In the genomic region with DNA sequence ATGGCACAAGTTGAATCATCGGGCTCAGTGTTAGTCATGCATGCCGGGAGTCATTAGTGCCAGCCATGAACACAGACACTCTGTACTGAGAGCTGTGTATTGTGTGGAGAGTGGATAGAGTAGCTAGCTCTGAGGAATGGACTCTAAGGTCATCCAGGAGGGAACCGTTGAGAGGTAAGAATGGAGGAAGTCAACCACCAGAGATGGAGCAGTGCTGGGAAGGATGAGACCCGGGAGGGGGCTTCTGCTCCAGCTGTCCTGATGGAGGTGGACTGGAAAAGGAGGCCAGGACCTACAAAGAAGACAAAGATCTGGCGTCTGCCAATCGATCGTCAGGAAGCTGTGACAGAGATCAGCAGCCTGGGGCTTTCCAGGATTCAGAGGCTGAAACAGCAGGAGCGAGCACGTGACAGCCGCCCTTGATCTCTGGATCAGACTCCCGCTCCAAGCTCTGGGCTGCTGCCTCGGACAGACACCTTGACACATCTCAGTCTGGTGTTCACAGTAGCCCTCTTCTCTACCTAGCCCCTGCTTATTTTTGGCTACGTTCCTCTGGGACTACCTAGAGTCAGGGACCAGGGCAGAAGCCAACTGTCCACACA, we compare ENCODE assay signal across 29 mouse cellular contexts. TPM values are rescaled to one million over a fixed set of nuclear protein-coding genes. Genes with fewer than 3 reads are reported as not detected.
DNase-seq lines count a peak whose midpoint lies in the region; ATAC-seq and TF ChIP-seq lines count a peak whose summit lies in the region.
"Had no signal": no experiment of that assay in that cellular context is flagged by ENCODE, and none has a peak within 500 bp of the region (broad histone marks: within the 10 kb centered on the region; RNA-seq: fewer than 3 reads in every experiment).

No protein-coding gene starts in this region.

- no peaks in the 10 kb centered on the region for H3K36me3 ChIP-seq in heart, postnatal 0 days (replicated peaks; ENCODE audit: control insufficient read depth, insufficient read depth, low read length)
- H3K36me3 ChIP-seq in liver, embryonic 13.5 days = no peaks in the 10 kb centered on the region
- no peaks in the 10 kb centered on the region for H3K36me3 ChIP-seq in liver, postnatal 0 days (replicated peaks; ENCODE audit: insufficient read depth, low read length)
- H3K36me3 ChIP-seq: embryonic facial prominence, embryonic 15.5 days; forebrain, embryonic 10.5 days; G1E; heart, embryonic 12.5 days; hindbrain, embryonic 12.5 days had no signal

- no peak overlapping the region for H3K27ac ChIP-seq in heart, postnatal 0 days (ENCODE audit: low read depth)
- peak overlapping the region; percentile 10; the same call in 1 of the 2 replicates for H3K27ac ChIP-seq in liver, embryonic 13.5 days
- H3K27ac ChIP-seq in liver, postnatal 0 days (ENCODE audit: low read depth) = no peak overlapping the region
- H3K27ac ChIP-seq: embryonic facial prominence, embryonic 15.5 days; forebrain, embryonic 10.5 days; gastrocnemius, adult 2 months; hindbrain, embryonic 12.5 days had no signal

- no peaks in the 10 kb centered on the region for H3K9me3 ChIP-seq in heart, postnatal 0 days (replicated peaks; ENCODE audit: control insufficient read depth, low read length)
- no peaks in the 10 kb centered on the region for H3K9me3 ChIP-seq in liver, embryonic 13.5 days (replicated peaks)
- no peaks in the 10 kb centered on the region for H3K9me3 ChIP-seq in liver, postnatal 0 days (ENCODE audit: low read length)
- H3K9me3 ChIP-seq: embryonic facial prominence, embryonic 15.5 days; forebrain, embryonic 10.5 days; G1E; heart, embryonic 12.5 days; hindbrain, embryonic 12.5 days had no signal

- H3K9ac ChIP-seq in heart, postnatal 0 days (replicated peaks; ENCODE audit: low read depth, low read length) = no peak overlapping the region
- peak overlapping the region; percentile 8; the same call in 1 of the 2 replicates for H3K9ac ChIP-seq in liver, embryonic 13.5 days
- H3K9ac ChIP-seq in liver, postnatal 0 days (replicated peaks) = no peak overlapping the region
- H3K9ac ChIP-seq: embryonic facial prominence, embryonic 15.5 days; heart, embryonic 12.5 days; hindbrain, embryonic 12.5 days had no signal

- peak; percentile 36 to 76 for DNase-seq in adrenal gland, adult (ENCODE audit: inconsistent age in 2 of 2, low spot score in 1 of 2)
- DNase-seq in adrenal gland, postnatal 4 days (ENCODE audit: low spot score in 2 of 2) = no peak
- no peak for DNase-seq in heart, postnatal 0 days (ENCODE audit: low spot score)
- no peak for DNase-seq in heart, postnatal 10 days
- DNase-seq in liver, embryonic 13.5 days = no peak
- no peak for DNase-seq in liver, postnatal 0 days
- DNase-seq in spleen, adult 12 weeks (ENCODE audit: low spot score) = peak; percentile 0
- no peak for DNase-seq in spleen, adult 18-20 months
- DNase-seq: adrenal gland, postnatal 10 days; B cell, adult 2 months; cerebellum, adult 11 months; cerebellum, adult 8-10 months; cerebellum, postnatal 14 days; embryo, embryonic 11 days; gastrocnemius, adult 2 months; gastrocnemius, postnatal 25 days; heart, postnatal 4 days had no signal

- no peak for TF ChIP-seq CTCF in heart, postnatal 0 days (IDR thresholded peaks at IDR 0.05; ENCODE audit: low read depth)
- no peak for TF ChIP-seq CTCF in liver, postnatal 0 days (IDR thresholded peaks at IDR 0.05; ENCODE audit: low read depth)

- no peak for TF ChIP-seq EP300 in heart, postnatal 0 days (IDR thresholded peaks at IDR 0.05; ENCODE audit: low read depth)
- TF ChIP-seq EP300 in liver, postnatal 0 days (IDR thresholded peaks at IDR 0.05; ENCODE audit: low read depth) = no peak

- WGBS in heart, postnatal 0 days = 38% methylated on average over 13 of the region's 13 CpGs
- 67% methylated on average over 13 of the region's 13 CpGs for WGBS in liver, embryonic 13.5 days (ENCODE audit: insufficient replicate concordance)
- 67% methylated on average over 13 of the region's 13 CpGs for WGBS in liver, postnatal 0 days (ENCODE audit: insufficient replicate concordance)

- H3K27me3 ChIP-seq in heart, postnatal 0 days (ENCODE audit: control insufficient read depth, insufficient read depth, low read length) = no peaks in the 10 kb centered on the region
- H3K27me3 ChIP-seq in liver, embryonic 13.5 days = 0 out of 2 replicates have a peak, but pooled peaks cover 3% of the 10 kb centered on the region
- H3K27me3 ChIP-seq in liver, postnatal 0 days (ENCODE audit: insufficient read depth, low read length) = no peaks in the 10 kb centered on the region
- H3K27me3 ChIP-seq: embryonic facial prominence, embryonic 15.5 days; hindbrain, embryonic 12.5 days had no signal

- peaks cover 4% of the 10 kb centered on the region for H3K4me1 ChIP-seq in heart, postnatal 0 days (ENCODE audit: control insufficient read depth, insufficient read depth)
- H3K4me1 ChIP-seq in liver, embryonic 13.5 days (replicated peaks) = peaks cover 43% of the 10 kb centered on the region
- peaks cover 27% of the 10 kb centered on the region for H3K4me1 ChIP-seq in liver, postnatal 0 days (ENCODE audit: insufficient read depth)

- ATAC-seq in heart, postnatal 0 days (ENCODE audit: insufficient read depth, low read depth) = 0 out of 2 replicates have a peak, but pooled peaks have one; percentile 20
- no peak for ATAC-seq in liver, embryonic 13.5 days (ENCODE audit: low read depth)
- ATAC-seq in liver, postnatal 0 days = no peak
- ATAC-seq: CD4-positive, CD25-positive, alpha-beta regulatory T cell, adult 4 months; forebrain, embryonic 14.5 days; hindbrain, embryonic 16.5 days had no signal

- H3K4me3 ChIP-seq in heart, postnatal 0 days (ENCODE audit: low read depth, low read length) = no peak overlapping the region
- H3K4me3 ChIP-seq in liver, embryonic 13.5 days (replicated peaks) = no peak overlapping the region
- H3K4me3 ChIP-seq in liver, postnatal 0 days (ENCODE audit: low read depth, low read length) = no peak overlapping the region
- H3K4me3 ChIP-seq: embryonic facial prominence, embryonic 15.5 days; erythroblast, embryonic 14.5 days; forebrain, embryonic 10.5 days; gastrocnemius, adult 2 months; heart, embryonic 12.5 days; hindbrain, embryonic 12.5 days had no signal

- H3K4me2 ChIP-seq in heart, postnatal 0 days (ENCODE audit: low read depth, low read length) = no peak overlapping the region
- H3K4me2 ChIP-seq in liver, embryonic 13.5 days = no peak overlapping the region
- no peak overlapping the region for H3K4me2 ChIP-seq in liver, postnatal 0 days (ENCODE audit: low read depth, low read length)
- H3K4me2 ChIP-seq: embryonic facial prominence, embryonic 15.5 days; heart, embryonic 12.5 days; hindbrain, embryonic 12.5 days had no signal

- intact Hi-C loops in heart, postnatal 10 days (cut with DNase I) = no loop called here

RNA-seq across cellular contexts. Expression of gene Tnfrsf14, which starts 5.0 kb away (rescaled TPM):
- 10 to 100 TPM; 10.6 to 13.2 TPM for total RNA-seq in adrenal gland, postnatal 4 days (2021)
- total RNA-seq in heart, postnatal 0 days (2014; rRNA removed; ENCODE audit: low replicate concordance) = 2.7 and 40.9 TPM in 2 replicates
- 0.30 and 0.40 TPM in 2 replicates for polyA plus RNA-seq in heart, postnatal 0 days (2015; fragmentation: Nextera tagmentation; extraction: Ambion mirVana)
- 1 to 10 TPM; 4.1 to 5.7 TPM for total RNA-seq in heart, postnatal 10 days (2021)
- 49.5 and 51.7 TPM in 2 replicates for polyA plus RNA-seq in liver, embryonic 13.5 days (2015; fragmentation: Nextera tagmentation; extraction: Ambion mirVana)
- polyA plus RNA-seq in liver, postnatal 0 days (2015; fragmentation: Nextera tagmentation; extraction: Ambion mirVana) = 17.2 and 20.0 TPM in 2 replicates
- polyA plus RNA-seq: forebrain, embryonic 14.5 days had no signal

RNA-seq across cellular contexts. Expression of gene Hes5, which starts 27.3 kb away (rescaled TPM):
- 1 to 10 TPM in 1 of 2 experiments, under 1 TPM in 1; 0.96 to 2.2 TPM for total RNA-seq in adrenal gland, postnatal 4 days (2021)
- not detected in 2 replicates for total RNA-seq in heart, postnatal 0 days (2014; rRNA removed; ENCODE audit: low replicate concordance)
- not detected in 2 replicates for polyA plus RNA-seq in heart, postnatal 0 days (2015; fragmentation: Nextera tagmentation; extraction: Ambion mirVana)
- not detected for total RNA-seq in heart, postnatal 10 days (2021)
- 0.08 and 0.23 TPM in 2 replicates for polyA plus RNA-seq in liver, embryonic 13.5 days (2015; fragmentation: Nextera tagmentation; extraction: Ambion mirVana)
- 0.15 and 0.21 TPM in 2 replicates for polyA plus RNA-seq in liver, postnatal 0 days (2015; fragmentation: Nextera tagmentation; extraction: Ambion mirVana)
- total RNA-seq: common myeloid progenitor, adult 5-6 weeks; G1E; gastrocnemius, adult 2 months; gastrocnemius, postnatal 25 days; granulocyte monocyte progenitor cell, adult 5-6 weeks; heart, adult 8-10 months; heart, postnatal 4 days had no signal
- polyA plus RNA-seq: erythroblast, embryonic 14.5 days; G1E had no signal

RNA-seq across cellular contexts. Expression of gene Pank4, which starts 30.5 kb away (rescaled TPM):
- 10 to 100 TPM; 32.4 to 39.2 TPM for total RNA-seq in adrenal gland, postnatal 4 days (2021)
- 45.6 and 62.0 TPM in 2 replicates for total RNA-seq in heart, postnatal 0 days (2014; rRNA removed; ENCODE audit: low replicate concordance)
- 27.4 and 30.6 TPM in 2 replicates for polyA plus RNA-seq in heart, postnatal 0 days (2015; fragmentation: Nextera tagmentation; extraction: Ambion mirVana)
- 10 to 100 TPM; 36.5 to 36.8 TPM for total RNA-seq in heart, postnatal 10 days (2021)
- 23.9 and 27.0 TPM in 2 replicates for polyA plus RNA-seq in liver, embryonic 13.5 days (2015; fragmentation: Nextera tagmentation; extraction: Ambion mirVana)
- polyA plus RNA-seq in liver, postnatal 0 days (2015; fragmentation: Nextera tagmentation; extraction: Ambion mirVana) = 10.9 and 11.4 TPM in 2 replicates

RNA-seq across cellular contexts. Expression of gene Fam213b, which starts 34.5 kb away (rescaled TPM):
- total RNA-seq in adrenal gland, postnatal 4 days (2021) = 10 to 100 TPM; 35.7 to 41.1 TPM
- 43.5 and 72.4 TPM in 2 replicates for total RNA-seq in heart, postnatal 0 days (2014; rRNA removed; ENCODE audit: low replicate concordance)
- 75.4 and 76.2 TPM in 2 replicates for polyA plus RNA-seq in heart, postnatal 0 days (2015; fragmentation: Nextera tagmentation; extraction: Ambion mirVana)
- 10 to 100 TPM; 61.7 to 64.3 TPM for total RNA-seq in heart, postnatal 10 days (2021)
- 9.0 and 9.2 TPM in 2 replicates for polyA plus RNA-seq in liver, embryonic 13.5 days (2015; fragmentation: Nextera tagmentation; extraction: Ambion mirVana)
- polyA plus RNA-seq in liver, postnatal 0 days (2015; fragmentation: Nextera tagmentation; extraction: Ambion mirVana) = 5.9 and 6.5 TPM in 2 replicates
- total RNA-seq: G1E had no signal
- polyA plus RNA-seq: G1E had no signal

Comparison
In these comparisons a context has a peak if more than half of its experiments do, and no peak if none do; other contexts are left out.
1. DNase-seq: peak in adrenal gland, adult (2 of 2) and spleen, adult 12 weeks (single experiment); none in adrenal gland, postnatal 4 days (0 of 2), heart, postnatal 0 days (single experiment), heart, postnatal 10 days (0 of 2), liver, embryonic 13.5 days (single experiment), liver, postnatal 0 days (single experiment) and spleen, adult 18-20 months (0 of 2).